Mouse (Mus musculus) intestine, embryonic 16.5 days (tissue): ENCODE data around the gene Nat14. TPM values are rescaled to one million over a fixed set of nuclear protein-coding genes. Genes with fewer than 3 reads are reported as not detected.

Experiments used
- ATAC-seq: fragments of 200-750 bp; cut with Nextera tagmentation; 2 replicates; pipeline ENCODE4 v1.8.0; 2017; ENCODE audit warnings: moderate TSS enrichment, moderate library complexity
- H3K27ac ChIP-seq: fragments of 300-500 bp; sonication (generic); 2 replicates; pipeline ENCODE4 v1.5.1; 2014; ENCODE audit warnings: mild to moderate bottlenecking, low read length
- H3K27me3 ChIP-seq: fragments of 300-500 bp; sonication (generic); replicated peaks from 2 replicates; pipeline ENCODE4 v1.6.1; 2014; ENCODE audit warnings: low read length, control low read depth, mixed read lengths; ENCODE audit not compliant: control insufficient read depth, insufficient read depth
- H3K36me3 ChIP-seq: fragments of 300-500 bp; sonication (generic); 2 replicates; pipeline ENCODE4 v1.6.1; 2014; ENCODE audit warnings: low read length, control low read depth; ENCODE audit not compliant: control insufficient read depth, insufficient read depth
- H3K4me1 ChIP-seq: fragments of 300-500 bp; sonication (generic); 2 replicates; pipeline ENCODE4 v1.6.1; 2014; ENCODE audit warnings: low read length, control low read depth, mixed read lengths; ENCODE audit not compliant: control insufficient read depth, insufficient read depth
- H3K4me2 ChIP-seq: fragments of 300-500 bp; sonication (generic); 2 replicates; pipeline ENCODE4 v1.6.1; 2014; ENCODE audit warnings: low read depth, low read length, control low read depth
- H3K4me3 ChIP-seq: fragments of 300-500 bp; sonication (generic); 2 replicates; pipeline ENCODE4 v1.5.1; 2014; ENCODE audit warnings: mild to moderate bottlenecking, low read length
- H3K9ac ChIP-seq: fragments of 300-500 bp; sonication (generic); 2 replicates; pipeline ENCODE4 v1.6.1; 2014; ENCODE audit warnings: low read depth, low read length
- H3K9me3 ChIP-seq: fragments of 300-500 bp; sonication (generic); 2 replicates; pipeline ENCODE4 v1.6.1; 2016; ENCODE audit warnings: low read length, control low read depth; ENCODE audit not compliant: control insufficient read depth
- WGBS: fragments of 180-500 bp; shearing (Covaris S2); extraction: QIAGEN DNeasy Blood & Tissue Kit; methylation state at CpG from one replicate; pipeline ENCODE4 v1.1.7; 2014; 5-methylcytosine and 5-hydroxymethylcytosine counted together
- polyA plus RNA-seq: library from polyadenylated mRNA; unstranded; fragments of >200 nt; fragmentation: Nextera tagmentation; extraction: Ambion mirVana; gene quantifications from 2 replicates; pipeline ENCODE4 v1.2.1, GENCODE M21; 2015

Gene Nat14
- polyA plus RNA-seq, 1 experiment from 2014 or later: 3.6 TPM

DNA sequence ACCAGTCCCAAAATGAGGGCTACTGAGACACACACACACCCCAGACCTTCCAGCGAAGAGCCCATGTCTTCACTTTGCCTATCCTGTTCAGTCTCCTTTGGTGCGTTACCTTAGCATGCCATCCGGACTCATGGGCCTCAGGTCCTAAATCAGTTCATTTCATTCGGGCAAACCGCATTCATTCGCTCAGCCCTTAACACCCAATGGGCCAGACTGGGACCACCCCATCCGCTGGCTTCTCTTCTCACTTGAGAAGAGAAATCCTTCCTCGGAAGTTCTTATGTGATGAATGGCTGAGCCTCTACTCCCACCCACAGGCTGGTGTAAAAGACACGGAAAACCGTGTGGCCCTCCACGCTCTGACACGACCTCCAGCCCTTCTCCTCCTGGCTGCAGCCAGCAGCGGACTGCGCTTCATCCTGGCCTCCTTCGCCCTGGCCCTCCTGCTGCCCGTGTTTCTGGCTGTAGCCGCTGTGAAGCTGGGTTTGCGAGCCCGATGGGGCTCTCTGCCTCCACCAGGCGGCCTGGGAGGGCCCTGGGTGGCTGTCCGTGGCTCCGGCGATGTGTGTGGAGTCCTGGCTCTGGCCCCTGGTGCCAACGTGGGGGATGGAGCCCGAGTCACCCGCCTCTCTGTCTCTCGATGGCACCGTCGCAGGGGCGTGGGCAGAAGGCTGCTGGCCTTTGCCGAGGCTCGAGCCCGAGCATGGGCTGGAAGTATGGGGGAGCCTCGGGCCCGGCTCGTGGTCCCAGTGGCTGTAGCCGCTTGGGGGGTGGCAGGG lies 1.9 kb downstream of the Nat14 start:
- Histone ChIP-seq H3K9me3 (no peaks in the 10 kb centered on the region), H3K36me3 (peaks cover 21% of the 10 kb centered on the region), H3K4me2 (peak overlapping the region; percentile 56), H3K27me3 (no peaks in the 10 kb centered on the region; the same call in 1 of the 2 replicates), H3K4me3 (peak overlapping the region; percentile 24), H3K27ac (peak overlapping the region; percentile 91), H3K9ac (peak overlapping the region; percentile 69), H3K4me1 (peaks cover 42% of the 10 kb centered on the region)
- peak; percentile 19; the same call in 1 of the 2 replicates for ATAC-seq
- WGBS: 7% methylated on average over 37 of the region's 37 CpGs

DNA sequence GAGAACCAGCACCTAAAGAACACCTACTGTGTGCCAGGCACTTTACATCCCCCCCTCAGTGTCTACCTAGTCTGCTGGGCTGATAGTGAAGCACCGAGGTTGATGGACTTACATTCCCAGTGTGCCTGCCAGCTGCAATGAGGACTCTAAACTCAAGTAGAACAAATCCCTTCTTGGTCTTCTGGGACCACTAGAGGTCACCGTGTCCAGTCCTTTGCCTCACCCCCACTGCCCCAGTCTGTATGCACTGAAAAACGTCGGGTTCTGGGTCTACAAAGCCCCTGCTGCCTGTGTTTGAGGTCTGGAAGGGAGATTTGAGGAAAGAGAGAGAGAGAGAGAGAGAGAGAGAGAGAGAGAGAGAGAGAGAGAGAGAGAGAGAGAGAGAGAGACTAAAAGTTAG lies 2.7 kb downstream of the Nat14 start:
- Histone ChIP-seq H3K4me1 (peaks cover 42% of the 10 kb centered on the region), H3K27ac (peak overlapping the region; percentile 91), H3K9me3 (no peaks in the 10 kb centered on the region), H3K4me2 (peak overlapping the region; percentile 56), H3K9ac (peak overlapping the region; percentile 69), H3K4me3 (no peak overlapping the region), H3K36me3 (peaks cover 15% of the 10 kb centered on the region), H3K27me3 (no peaks in the 10 kb centered on the region; the same call in 1 of the 2 replicates)
- WGBS: under 1% methylated on average over 4 of the region's 4 CpGs
- ATAC-seq: no peak

DNA sequence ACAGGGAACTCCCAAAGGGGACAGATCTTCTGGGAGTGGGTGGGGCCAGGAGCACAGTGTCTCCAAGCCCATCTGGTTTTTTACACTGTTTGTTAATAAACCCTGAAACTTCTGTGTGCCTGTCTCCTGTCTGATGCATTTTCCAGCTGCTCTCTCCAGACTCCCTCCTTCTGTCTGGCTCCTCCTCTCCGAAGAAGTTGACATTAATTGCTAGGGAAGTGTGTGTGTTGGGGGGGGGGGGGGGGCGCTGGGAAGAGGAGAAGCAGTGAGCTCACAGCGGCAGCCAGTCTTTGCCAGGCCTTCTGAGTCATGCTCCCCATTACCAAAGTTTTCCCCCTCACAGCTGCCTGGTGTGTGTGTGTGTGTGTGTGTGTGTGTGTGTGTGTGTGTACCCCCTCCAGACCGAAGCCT lies 3.1 kb downstream of the Nat14 start:
- Histone ChIP-seq H3K4me3 (no peak overlapping the region), H3K27ac (peak overlapping the region; percentile 91), H3K36me3 (peaks cover 11% of the 10 kb centered on the region), H3K27me3 (no peaks in the 10 kb centered on the region; the same call in 1 of the 2 replicates), H3K4me1 (peaks cover 42% of the 10 kb centered on the region), H3K9ac (no peak overlapping the region), H3K9me3 (no peaks in the 10 kb centered on the region), H3K4me2 (0 out of 2 replicates have a peak overlapping the region, but pooled peaks have one; percentile 56)
- ATAC-seq: peak; percentile 30
- 4% methylated on average over 4 of the region's 4 CpGs for WGBS

DNA sequence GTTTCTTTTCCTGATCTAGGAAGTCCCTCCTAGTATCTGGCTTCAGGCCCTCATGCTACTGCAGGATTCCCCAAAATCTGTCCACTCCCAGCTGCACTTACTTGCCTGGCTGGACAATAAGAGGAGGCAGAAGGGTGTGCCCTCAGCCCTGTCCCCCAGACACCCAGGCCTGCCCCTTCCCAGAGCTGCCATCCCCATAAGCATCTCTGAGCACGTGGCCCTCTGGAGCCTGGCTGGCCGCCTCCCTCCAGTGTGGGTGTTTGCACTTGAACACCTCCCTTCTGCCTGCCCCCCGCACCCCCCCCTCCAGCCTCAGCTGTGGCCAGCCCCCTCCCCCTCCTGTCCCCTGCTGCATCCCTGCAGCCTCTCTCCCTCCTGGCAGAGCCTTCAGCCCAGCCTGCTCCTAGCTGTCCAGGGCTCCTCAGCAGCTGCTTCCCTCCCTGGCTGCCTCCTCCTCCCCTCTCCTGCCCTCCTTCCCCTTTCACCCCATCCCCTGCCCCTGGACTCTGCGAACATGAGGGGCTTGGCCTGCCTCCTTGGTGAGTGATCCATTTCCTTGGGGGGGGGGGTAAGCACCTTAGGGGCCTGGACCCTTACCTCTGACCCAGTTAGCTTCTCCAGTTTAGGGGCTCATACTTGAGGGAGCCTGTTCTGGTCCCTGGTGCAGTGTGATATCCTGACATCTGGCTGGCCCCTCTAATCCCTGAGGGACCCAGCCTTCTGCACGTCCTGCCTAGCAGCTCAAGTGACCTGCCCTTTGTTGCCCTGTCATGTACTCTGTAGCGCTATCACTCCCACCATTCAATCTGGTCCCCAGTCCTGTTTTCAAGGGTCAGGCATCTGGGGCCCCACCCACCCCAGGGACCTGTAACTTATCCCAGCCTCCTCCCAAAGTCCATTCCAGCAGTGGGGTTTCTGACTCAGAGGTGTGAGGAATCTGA lies 3.9 kb downstream of the Nat14 start, which contains the start of gene Ssc5d:
TSS of gene Ssc5d (plus strand) at position 345 of the 941 bp plus-strand sequence.
- ATAC-seq: peak; percentile 63
- peaks cover 3% of the 10 kb centered on the region for H3K36me3 ChIP-seq
- H3K4me1 ChIP-seq: peaks cover 42% of the 10 kb centered on the region
- H3K9me3 ChIP-seq: no peaks in the 10 kb centered on the region
- H3K4me2 ChIP-seq: 0 out of 2 replicates have a peak within 1 kb of the TSS, but pooled peaks have one; percentile 56
- no peak within 1 kb of the TSS for H3K4me3 ChIP-seq
- H3K9ac ChIP-seq: peak within 1 kb of the TSS; percentile 69
- H3K27me3 ChIP-seq: no peaks in the 10 kb centered on the region; the same call in 1 of the 2 replicates
- peak within 1 kb of the TSS; percentile 91 for H3K27ac ChIP-seq
- WGBS: 14% methylated on average over 6 of the region's 6 CpGs

DNA sequence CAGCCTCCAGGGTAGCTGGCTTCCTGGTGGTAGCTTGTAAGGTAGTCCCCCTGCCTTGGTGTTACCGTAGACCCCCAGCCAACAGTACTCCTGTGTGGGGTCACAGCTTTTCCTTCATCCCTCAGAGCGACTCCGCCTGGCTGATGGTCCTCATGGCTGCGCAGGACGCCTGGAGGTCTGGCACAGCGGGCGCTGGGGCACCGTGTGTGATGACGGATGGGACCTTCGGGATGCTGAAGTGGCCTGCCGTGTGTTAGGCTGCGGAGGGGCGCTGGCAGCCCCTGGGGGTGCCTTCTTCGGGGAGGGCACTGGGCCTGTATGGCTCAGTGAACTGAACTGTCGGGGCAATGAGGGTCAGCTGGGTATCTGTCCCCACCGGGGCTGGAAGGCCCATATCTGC lies 5.0 kb downstream of the Nat14 start:
- Histone ChIP-seq H3K4me1 (peaks cover 42% of the 10 kb centered on the region), H3K9ac (peak overlapping the region; percentile 37; the same call in 1 of the 2 replicates), H3K4me3 (no peak overlapping the region), H3K27ac (0 out of 2 replicates have a peak overlapping the region, but pooled peaks have one; percentile 89), H3K27me3 (no peaks in the 10 kb centered on the region; the same call in 1 of the 2 replicates), H3K36me3 (no peaks in the 10 kb centered on the region; the same call in 1 of the 2 replicates), H3K9me3 (no peaks in the 10 kb centered on the region), H3K4me2 (no peak overlapping the region)
- no peak for ATAC-seq
- WGBS: 77% methylated on average over 16 of the region's 16 CpGs

DNA sequence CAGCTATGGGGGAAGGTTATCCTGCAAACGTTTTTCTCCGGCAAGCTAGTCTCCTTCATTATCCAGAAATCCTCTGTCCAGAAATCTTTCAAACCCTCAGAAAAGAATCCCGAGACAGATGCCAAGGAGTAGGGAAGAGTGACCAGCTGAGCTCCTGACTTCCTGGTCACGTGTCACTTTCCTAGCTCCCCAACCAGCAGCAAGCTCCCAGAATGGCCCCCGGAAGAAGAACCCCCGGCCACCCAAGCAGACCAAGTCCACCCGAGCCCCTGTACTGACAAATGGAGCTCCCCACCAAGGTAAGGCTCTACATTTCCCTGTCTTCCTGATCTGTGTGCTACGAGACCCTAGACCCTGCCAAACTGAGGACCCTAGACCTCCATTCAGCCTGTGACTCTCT lies 5.9 kb downstream of the Nat14 start:
- H3K27me3 ChIP-seq: no peaks in the 10 kb centered on the region; the same call in 1 of the 2 replicates
- H3K27ac ChIP-seq: no peak overlapping the region
- no peak for ATAC-seq
- H3K9ac ChIP-seq: peak overlapping the region; percentile 13; the same call in 1 of the 2 replicates
- no peaks in the 10 kb centered on the region for H3K9me3 ChIP-seq
- peaks cover 39% of the 10 kb centered on the region for H3K4me1 ChIP-seq
- H3K4me3 ChIP-seq: no peak overlapping the region
- 0 out of 2 replicates have a peak overlapping the region, but pooled peaks have one; percentile 2 for H3K4me2 ChIP-seq
- WGBS: 51% methylated on average over 8 of the region's 8 CpGs
- H3K36me3 ChIP-seq: no peaks in the 10 kb centered on the region; the same call in 1 of the 2 replicates

DNA sequence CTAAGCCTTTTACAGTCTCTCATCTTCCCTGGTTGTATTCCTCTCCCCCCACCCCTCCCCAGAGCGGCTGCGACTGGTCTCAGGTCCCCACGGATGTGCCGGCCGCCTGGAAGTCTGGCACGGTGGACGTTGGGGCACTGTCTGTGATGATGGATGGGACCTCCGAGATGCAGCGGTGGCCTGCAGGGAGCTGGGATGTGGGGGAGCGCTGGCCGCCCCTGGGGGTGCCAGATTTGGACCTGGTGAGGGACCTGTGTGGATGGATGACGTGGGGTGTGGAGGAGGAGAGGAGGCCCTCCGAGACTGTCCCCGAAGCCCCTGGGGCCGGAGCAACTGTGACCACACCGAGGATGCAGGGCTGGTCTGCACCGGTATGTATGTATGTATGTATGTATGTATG lies 6.5 kb downstream of the Nat14 start:
- no peak overlapping the region for H3K9ac ChIP-seq
- H3K27ac ChIP-seq: no peak overlapping the region
- H3K9me3 ChIP-seq: no peaks in the 10 kb centered on the region
- no peak for ATAC-seq
- H3K36me3 ChIP-seq: no peaks in the 10 kb centered on the region; the same call in 1 of the 2 replicates
- H3K4me3 ChIP-seq: no peak overlapping the region
- H3K4me1 ChIP-seq: peaks cover 33% of the 10 kb centered on the region
- no peaks in the 10 kb centered on the region; the same call in 1 of the 2 replicates for H3K27me3 ChIP-seq
- WGBS: 65% methylated on average over 17 of the region's 17 CpGs
- H3K4me2 ChIP-seq: 0 out of 2 replicates have a peak overlapping the region, but pooled peaks have one; percentile 16

DNA sequence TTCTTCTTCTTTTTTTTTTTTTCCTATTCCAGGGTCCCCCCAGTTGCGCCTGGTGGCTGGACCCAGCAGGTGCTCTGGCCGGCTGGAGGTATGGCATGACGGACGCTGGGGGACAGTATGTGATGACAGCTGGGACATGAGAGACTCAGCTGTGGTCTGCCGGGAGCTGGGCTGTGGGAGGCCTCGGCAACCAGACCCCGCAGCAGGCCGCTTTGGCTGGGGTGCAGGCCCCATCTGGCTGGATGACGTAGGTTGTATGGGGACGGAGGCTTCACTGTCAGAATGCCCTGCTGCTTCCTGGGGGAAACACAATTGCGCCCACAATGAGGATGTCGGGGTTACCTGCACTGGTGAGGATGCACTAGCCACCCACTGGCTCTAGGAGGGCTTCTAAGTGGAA lies 11.3 kb downstream of the Nat14 start:
- 80% methylated on average over 12 of the region's 12 CpGs for WGBS
- ATAC-seq: no peak
- no peak overlapping the region for H3K9ac ChIP-seq
- H3K27ac ChIP-seq: no peak overlapping the region
- H3K27me3 ChIP-seq: no peaks in the 10 kb centered on the region
- H3K4me2 ChIP-seq: no peak overlapping the region
- no peaks in the 10 kb centered on the region; the same call in none of the 2 replicates for H3K36me3 ChIP-seq
- no peaks in the 10 kb centered on the region for H3K4me1 ChIP-seq
- H3K4me3 ChIP-seq: no peak overlapping the region
- H3K9me3 ChIP-seq: no peaks in the 10 kb centered on the region
